Mouse (Mus musculus): ENCODE measurements around the gene Tnik.

- no peak for TF ChIP-seq EP300 (IDR thresholded peaks at IDR 0.05; ENCODE audit: low read depth)
- no peak for TF ChIP-seq CTCF (IDR thresholded peaks at IDR 0.05; ENCODE audit: low read depth)
Measured at GRCm38 (mm10) chr3:28369266-28369665, 106.3 kb downstream of the Tnik start.

All from heart, postnatal 0 days (tissue).